Mouse (Mus musculus) erythroid progenitor cell, adult 5-6 weeks (primary cell): Measurements from ENCODE around the gene Fbxo10. TPM values are rescaled to one million over a fixed set of nuclear protein-coding genes. Genes with fewer than 3 reads are reported as not detected.
"Not testable (repeated sequence)": the region's sequence is repeated elsewhere in the genome, so short reads cannot be mapped to it uniquely, and the experiment has no call there.

Source experiments
- ATAC-seq: replicated peaks from 2 replicates; pipeline ENCODE4 v1.8.0; 2016; ENCODE audit warnings: moderate number of reproducible peaks, mild to moderate bottlenecking, moderate TSS enrichment, inconsistent platforms; ENCODE audit not compliant: poor library complexity, low FRiP score, severe bottlenecking
- total RNA-seq, 2 experiments: library from RNA; stranded (forward) in 1 of 2; stranded (reverse) in 1 of 2; fragments of 150-400 nt in 1 of 2; fragments of 186-747, 209-891 nt in 1 of 2; gene quantifications; 2 replicates each; pipeline versions ENCODE4 v1.2.3 to v1.2.4; 2015 to 2017; ENCODE audit warnings: low replicate concordance in 2 of 2

Gene Fbxo10
- 6.1 and 9.6 TPM in 2 replicates for total RNA-seq (2015; ENCODE audit: low replicate concordance)
- total RNA-seq (2017; ENCODE audit: low replicate concordance): 8.0 and 14.8 TPM in 2 replicates

DNA sequence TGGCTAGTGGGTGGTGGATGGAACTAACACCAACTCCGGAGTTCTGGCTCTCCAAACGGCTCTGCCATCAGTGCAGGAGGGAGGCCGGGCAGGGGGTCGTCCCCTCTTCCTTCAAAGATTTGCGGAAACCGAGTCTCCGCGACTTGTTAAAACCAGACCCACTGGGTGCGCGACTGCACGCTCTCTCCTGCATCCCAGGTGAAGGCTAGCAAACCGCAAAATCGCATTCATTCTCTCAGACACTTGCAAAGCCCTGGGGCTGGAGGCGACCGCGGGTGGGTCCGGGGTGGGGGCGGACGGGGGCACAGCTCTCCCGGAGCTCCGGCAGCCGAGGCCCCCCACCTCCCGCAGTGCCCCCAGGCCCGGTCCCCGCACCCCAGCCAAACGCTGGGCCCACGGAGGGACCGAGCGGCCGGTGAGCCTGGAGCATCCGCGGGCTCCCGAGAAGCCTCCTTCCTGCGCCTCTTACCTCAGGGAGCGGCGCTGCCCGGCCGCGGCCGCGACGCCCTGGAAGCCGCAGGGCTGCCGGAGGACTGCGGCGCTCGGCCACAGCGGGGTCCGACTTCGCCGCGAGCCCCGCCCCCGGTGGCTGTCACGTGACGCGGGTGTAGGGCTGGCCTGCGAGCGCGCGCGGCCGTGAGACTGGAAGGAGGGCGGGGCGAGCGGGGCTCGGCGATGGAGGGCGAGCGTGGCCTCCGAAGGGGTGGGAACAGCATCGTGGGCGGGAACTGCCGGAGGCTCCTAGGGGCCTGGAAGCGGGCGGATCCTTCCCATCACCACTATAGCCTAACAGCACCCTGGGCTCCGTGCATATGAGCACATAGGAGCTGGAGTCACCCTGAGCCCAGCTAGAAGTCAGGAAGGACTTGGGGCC is at the start of gene Fbxo10:
Gene Fbxo10, minus strand, starts transcription at position 584 of the 874 bp plus-strand sequence.
- ATAC-seq: peak; percentile 97

DNA sequence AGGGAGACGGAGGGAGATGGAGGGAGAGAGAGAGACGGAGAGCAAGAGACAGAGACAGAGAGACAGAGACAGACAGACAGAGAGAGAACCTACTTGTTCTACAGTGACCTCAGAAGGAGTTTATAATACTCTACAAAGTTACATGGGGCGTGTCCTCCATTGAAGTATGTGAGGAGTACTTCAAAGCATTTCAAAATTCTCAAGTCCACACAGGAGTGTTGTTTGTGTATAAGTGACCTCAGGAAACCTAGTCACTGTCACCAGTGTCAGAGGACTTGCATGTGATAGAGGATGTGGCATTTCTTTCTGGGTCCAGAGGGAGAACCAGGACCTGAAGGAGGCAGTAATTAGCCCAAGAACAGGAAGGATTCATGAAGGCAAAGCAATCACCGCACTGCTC is 46.6 kb upstream of the Fbxo10 start:
- ATAC-seq: no peak

DNA sequence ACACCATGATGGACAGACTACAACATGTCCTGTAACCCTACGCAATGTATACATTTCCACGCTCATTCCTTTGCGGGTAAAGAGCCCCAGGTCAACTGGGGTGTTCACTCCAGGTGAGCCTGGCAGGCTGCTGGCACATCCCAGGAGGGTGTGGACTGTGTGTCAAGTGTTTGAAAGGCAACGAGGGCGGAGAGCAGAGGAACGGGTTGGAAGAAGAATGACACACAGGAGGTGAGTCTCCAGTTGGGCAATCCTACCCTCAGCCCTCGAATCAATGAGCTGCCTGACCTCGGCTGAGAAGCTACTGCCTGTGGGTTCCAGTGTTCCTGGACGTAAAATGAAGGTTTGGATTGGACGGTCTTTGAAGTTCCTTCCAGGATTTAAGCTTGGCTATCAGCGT is 36.9 kb upstream of the Fbxo10 start:
- ATAC-seq: no peak

DNA sequence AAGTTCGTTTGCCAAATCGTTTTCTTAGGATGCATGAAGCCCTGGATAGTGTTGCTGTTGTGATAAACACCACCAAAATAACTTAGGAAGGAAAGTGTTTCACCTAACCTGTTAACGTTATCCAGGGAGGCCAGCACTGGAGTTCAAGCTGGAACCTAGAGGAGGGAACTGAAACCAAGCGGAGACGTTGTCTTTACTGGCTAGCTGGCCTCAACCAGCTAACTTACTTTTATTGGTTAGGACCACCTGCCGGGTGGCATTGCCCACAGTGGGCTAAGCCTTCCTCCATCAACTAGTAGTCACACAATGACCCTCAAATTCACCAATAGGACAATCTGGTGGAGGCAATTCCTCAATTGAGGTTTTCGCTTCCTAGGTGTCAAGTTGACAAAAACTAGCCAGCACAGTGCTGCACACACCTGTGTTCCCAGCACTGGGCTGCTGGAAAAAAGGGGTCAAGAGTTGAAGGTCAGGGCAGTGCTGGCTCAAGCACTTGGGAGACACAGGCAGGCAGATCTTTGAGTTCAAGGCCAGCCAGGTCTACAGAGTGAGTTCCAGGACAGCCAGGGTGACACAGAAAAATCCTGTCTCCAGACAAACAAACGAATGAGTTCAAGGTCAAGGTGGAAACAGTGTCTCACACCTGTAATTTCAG is 24.2 kb upstream of the Fbxo10 start:
- no peak for ATAC-seq

DNA sequence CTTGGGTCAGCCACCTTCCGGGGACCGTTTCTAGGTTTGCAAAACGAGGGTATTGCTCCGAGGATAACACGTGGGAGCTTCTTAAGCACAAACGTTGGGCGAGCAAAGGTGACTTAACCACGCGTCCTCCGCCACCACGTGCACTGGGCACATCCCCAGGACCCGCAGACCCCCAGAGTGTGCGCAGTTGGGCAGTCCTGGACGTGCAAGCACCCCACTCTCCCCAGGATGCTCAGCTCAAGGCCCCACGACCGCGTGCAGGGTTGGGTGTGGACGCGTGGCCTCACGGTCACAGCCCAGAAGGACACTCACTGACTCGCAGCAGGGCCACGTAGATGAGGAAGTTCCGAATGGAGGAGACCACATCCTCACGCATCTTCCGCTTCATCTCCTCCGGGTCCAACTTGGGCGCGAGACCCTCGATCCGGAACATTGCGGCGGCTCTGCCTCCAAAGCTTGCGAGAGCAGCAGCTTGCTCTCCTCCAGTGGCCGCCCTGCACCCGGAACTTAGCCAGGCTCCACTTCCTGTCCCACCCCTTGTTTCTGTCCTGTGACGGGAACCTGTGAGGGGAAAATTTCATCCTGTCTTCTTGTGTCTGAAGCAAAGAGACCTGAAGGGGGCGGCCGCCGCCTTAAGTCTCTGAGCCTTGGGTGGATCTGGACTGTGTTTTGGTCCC is 23.3 kb upstream of the Fbxo10 start, which contains the start of gene Tomm5:
Gene Tomm5, minus strand, starts transcription at position 514 of the 677 bp plus-strand sequence.
- ATAC-seq: peak; percentile 91

DNA sequence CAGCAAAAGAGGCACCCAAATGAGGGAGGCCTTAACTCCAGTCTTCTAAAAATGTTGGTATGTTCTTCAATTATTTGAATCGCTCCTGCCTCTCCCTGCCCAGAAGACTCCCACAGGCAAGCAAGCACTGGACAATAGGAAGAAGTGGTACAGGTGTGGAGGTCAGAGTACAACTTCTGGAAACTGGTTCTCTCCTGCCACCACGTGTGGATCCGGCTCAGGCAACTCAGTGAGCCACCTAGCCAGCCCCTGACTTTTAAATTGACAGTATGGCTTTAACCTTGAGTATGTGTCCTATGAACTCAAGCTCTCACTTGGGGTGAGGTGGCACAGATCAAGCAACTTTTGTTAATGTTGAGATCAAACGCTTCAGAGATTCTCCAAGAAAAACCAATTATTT is 22.7 kb upstream of the Fbxo10 start:
- no peak for ATAC-seq

DNA sequence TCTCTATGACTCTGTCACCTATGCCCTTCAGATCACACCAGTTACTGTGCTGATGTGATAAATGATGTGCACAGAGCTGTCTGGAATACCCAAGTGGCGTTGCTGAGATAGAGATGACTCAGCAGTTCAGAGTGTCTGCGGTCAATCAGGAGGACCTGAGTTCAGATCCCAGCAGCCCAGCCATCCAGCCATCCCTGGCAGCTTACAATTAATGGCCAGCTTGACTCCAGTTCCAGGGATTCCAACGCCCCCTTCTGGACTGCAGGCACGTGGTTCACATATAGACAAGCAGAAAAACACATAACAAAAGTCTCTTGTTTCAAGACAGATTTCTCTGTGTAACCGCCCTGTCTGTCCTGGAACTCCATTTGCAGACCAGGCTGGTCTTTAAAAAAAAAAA is 22.0 kb upstream of the Fbxo10 start:
- ATAC-seq: 0 out of 2 replicates have a peak, but pooled peaks have one; percentile 28

DNA sequence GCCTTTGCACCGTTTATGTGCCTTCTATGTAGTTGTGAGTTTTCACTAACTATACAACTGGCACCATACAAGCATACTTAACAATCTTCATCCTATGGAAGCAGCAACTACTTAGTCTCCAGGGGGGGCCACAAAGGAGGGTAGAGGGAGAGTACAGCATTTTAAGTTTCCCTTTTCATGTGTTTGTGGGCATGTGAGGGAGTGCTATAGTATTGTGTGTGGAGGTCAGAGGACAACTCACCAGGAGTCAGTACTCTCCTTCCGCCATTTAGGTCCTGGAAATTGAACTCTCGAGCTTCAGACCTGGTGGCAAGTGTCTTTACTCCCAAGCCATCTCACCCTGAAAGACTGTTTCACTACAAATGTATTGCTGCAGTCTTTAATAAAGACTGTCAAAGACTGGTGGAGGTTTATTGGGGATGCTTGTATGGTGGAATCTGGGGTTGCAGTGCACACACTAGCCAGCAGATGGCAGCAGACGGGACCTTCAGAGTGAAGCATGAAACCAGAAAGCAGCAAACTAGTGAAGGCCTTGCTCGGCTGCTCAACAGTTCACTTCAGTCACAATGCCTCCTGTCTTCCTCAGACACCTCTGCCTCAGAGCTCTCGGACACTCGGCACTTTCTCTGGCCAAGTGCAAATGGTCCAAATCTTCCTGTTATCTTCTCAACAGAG is 12.9 kb upstream of the Fbxo10 start:
- ATAC-seq: peak; percentile 82

DNA sequence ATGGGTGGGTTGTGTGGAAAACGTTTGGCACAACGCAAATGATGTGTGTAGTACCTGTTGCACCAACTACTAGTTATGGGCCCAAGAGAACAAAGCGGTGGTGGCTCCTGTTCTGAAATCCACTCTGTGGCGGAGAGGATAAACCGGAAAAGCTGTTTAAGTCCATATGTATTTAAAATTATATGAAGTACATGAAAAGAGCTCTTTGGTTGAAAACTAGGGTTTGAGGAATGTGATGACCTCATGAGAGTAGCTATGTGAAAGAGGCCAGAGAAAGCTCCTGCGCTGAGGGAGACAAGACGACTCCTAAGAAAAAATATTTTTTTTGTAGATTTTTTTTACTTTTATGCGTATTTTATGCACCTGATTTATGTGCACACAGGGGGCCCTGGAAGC is 489 bp upstream of the Fbxo10 start:
- no peak for ATAC-seq

DNA sequence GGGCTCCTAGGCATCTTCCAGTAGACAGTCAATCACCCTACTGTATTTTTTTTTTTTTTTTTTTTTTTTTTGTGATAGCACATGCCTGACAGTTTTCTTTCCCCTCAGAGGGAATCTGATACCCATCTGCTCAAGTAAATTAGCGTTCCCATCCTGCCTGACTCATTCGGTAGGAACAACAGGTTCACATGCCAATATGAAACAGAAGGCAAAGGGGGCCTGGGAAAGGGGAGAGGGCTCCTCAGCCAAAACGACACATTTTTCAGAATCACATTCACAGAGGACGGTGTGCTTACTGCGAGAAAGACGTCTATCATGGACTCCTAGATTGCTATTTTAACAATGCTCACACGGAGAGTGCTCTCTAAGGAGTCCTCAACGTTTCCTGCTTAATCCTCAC is 917 bp downstream of the Fbxo10 start:
- no peak for ATAC-seq

- ATAC-seq: no peak
These were observed 1.5 kb downstream of the Fbxo10 start for GRCm38 (mm10) chr4:45082951-45083350.

- not testable (repeated sequence) for ATAC-seq
These were observed 3.4 kb downstream of the Fbxo10 start for GRCm38 (mm10) chr4:45081041-45081440.

- peak; percentile 74 for ATAC-seq
These were observed 10.9 kb downstream of the Fbxo10 start for GRCm38 (mm10) chr4:45073544-45073943.

DNA sequence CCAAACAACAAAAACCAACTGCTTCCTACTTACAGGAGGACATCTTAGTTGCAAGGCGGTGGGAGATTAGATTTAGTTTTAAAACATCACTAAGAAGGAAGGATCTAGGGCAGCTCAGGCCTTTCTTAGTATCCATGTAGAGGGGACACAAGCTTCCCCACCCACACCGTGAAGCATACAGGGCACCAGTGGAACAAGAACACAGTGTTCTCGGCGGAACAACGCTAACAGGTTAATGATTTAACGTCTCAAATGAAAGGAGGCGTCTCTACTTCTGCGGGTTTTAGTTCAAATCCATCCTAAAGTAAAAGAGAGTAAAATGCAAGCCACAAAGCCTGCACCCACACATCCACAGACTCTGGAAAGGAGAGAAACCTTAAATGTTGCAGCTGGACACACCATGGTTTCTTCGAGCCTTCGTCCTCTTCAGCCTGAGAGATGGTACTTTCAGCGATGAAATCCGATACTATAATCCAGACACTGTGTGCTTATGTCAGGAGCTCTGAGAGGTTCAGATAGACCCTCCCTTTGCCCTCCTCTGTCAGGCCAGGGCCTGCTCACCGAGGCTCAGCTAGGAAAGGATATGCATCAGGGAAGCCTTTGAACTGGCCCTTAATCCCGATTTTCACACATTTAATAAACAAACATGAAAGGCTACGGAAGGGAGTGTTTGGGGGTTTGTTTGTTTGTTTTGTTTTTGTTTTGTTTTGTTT is 12.0 kb downstream of the Fbxo10 start:
- no peak for ATAC-seq

- no peak for ATAC-seq
These were observed 16.7 kb downstream of the Fbxo10 start for GRCm38 (mm10) chr4:45067742-45068141.

DNA sequence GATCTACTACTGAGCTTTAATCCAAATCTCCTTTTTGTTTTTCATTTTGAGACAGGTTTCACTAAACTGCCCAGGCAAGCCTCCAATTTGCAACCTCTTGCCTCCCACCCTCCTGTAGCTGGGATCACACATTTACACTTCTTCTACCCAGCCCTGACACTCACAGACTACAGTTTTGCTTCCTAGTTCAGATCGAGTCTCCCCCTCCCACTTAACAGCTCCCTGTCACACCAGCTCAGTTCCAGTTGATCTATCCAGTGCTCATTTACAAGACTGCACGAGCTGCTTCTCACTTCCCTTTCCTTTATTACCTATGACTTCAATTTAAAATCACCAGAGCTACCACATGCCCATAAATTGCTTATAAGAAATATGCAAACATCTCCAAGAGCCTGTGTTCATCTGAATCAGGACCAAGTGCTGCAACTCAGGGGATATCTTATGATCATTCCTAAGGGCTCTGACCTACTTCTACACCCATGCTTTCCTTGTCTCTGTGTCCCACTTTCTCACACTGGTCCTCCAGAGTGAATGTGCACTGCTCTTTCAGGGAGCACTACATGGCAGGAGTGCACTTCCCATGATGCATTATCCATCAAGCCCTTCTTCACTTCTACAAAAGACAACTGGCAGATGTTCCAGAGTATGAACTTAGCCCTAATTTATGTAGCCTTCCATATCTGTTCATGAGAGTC is 18.2 kb downstream of the Fbxo10 start:
- no peak for ATAC-seq

- ATAC-seq: no peak
These were observed 19.8 kb downstream of the Fbxo10 start for GRCm38 (mm10) chr4:45064577-45064976.

GRCm38 (mm10) chr4:45063836-45064235 is 20.6 kb downstream of the Fbxo10 start:
- ATAC-seq: not testable (repeated sequence)

DNA sequence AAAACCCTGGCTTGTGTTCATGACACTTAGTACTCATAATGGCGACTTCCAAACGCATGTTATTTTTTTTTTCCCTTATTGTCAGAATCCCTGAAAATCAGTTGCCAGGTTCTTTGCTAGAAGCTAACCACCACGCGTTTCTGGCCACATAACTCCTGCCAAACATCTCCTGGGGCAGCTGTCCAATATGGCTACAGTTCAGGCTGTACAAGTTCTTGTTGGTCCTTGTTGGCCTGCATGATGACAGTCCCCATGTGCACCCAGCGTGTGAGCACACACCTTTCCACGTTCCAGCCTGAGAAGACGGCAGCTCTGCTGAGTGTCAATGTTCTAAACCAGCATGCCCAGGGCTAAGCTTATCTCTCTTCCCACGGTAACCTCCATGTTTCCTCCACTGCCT is 29.0 kb downstream of the Fbxo10 start:
- no peak for ATAC-seq
